Mouse (Mus musculus): ENCODE measurements around the gene Arsg. TPM values are rescaled to one million over a fixed set of nuclear protein-coding genes. Genes with fewer than 3 reads are reported as not detected.

The Arsg gene
- total RNA-seq, 2 experiments from 2014 or later = 10.4 to 11.2 TPM

DNA sequence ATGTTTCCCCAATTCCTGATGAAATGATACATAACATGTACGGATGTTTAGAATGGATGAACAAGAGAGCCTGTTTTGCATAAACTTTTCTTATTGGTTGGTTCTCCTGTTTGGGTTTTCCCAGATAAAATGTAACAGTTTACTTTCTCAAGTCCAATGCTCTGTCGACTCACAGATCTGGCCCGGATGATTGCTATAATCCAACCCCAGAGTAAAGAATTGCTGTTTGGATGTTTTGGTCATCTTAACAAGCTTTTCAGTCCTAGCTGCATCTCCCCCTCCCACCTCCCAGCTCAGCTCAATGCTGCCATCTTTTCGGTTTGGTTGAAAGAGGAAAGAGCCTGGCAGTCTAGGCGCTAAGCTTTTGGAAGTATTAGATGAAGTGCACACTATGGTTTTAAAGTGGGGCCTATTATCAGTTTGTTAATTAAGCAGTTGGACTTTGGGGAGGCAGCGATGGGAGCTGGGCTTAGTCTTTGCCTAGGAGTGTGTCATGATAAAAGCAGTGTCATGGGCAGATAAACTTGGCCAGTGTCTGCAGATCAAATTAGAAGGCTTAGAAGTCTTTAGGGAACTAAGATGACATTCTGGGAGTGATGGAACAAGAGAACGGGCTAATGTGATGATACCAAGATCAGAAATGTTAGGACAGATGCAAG, 139.8 kb downstream of the Arsg start:
- no peak for DNase-seq (ENCODE audit: low spot score in 2 of 2)

DNA sequence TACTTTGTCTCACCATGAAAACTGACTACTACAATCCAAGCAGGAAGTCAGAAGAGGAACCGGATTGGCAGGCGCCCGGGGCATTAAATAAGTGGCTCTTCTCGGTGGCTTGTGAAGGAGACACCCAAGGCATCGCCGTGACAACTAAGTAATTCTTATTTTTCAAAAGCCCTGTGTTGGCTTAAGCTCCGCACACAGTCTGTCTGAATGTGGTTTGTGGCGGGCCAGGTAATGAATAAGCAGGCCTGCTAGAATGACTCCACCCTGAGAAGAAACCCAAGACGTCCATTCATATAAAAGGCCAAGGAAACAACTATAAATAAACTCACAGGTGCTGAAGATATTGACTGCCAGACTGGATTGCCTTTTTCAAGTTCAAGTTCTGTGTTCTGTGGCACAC, 142.1 kb downstream of the Arsg start:
- no peak for DNase-seq (ENCODE audit: low spot score in 2 of 2)

DNA sequence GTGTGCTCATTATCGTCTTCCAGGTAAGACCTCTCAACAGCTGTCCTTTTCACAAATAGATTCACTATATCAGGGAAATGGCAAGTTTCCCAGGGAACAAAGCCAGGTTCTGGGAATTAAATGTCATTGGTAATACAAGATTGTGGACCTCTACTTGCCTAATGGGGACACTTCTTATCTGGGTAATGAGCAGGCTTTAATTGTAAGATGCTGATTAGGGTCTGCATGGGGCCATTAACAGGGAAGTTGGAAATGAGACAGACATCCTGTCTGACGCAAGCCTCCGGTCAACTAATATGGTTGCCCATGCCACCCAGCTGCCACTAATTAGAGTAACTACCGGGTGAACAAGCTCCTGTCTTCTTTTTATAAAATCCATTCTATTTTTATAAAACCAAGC, 143.2 kb downstream of the Arsg start:
- DNase-seq (ENCODE audit: low spot score in 2 of 2) = no peak

DNA sequence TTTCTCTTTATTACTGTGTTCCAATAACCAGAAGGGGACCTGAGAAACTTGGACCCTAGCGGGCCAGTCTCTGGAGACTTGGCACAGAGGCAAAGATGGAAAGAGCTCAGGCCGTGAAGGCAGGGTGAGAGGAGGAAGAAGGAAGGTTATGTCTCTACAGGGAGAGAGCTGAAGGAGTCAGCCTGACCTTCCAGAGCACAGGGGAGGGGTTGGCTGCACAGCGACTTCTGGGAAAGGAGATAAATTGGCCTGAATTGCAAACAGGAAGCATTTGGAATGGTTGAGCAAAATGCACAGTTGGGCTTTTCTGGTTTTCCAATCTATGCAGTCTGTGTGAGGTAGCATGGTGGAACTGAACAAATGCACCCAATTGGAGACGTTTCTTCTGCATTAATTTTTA, 143.6 kb downstream of the Arsg start:
- no peak for DNase-seq (ENCODE audit: low spot score in 2 of 2)

DNA sequence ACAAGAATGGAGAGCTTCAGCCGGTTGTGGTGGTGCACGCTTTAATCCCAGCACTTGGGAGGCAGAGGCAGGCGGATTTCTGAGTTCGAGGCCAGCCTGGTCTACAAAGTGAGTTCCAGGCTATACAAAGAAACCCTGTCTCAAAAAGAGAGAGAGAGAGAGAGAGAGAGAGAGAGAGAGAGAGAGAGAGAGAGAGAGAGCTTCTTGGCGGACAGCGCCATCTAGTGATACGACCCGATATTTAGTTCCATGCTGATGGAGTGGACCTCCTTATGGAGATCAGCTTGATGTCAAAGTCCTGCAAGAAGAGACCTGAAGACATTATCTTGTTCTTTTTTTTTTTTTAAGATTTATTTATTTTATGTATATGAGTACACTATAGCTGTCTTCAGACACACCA, 145.9 kb downstream of the Arsg start:
- peak; percentile 22 to 28 for DNase-seq (ENCODE audit: low spot score in 2 of 2)

DNA sequence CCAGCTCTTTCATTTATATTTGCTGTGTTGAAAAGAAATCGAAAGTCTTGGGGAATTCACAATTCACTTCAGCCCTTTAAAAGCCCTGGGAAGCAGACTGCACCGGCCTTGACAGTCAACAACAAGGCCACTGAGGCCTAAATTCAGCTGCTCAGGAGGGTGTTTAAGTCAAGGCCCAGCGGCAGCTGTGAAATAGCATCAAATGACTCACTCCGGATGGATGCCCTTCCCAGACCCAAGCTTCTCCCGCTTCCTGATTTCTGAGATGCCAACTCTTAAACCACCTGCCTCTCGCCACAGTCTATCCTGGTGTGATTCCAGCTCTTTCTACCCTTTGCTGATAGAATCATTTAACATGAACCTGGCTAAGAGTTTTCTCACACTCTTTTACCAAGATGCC, 147.2 kb downstream of the Arsg start:
- DNase-seq (ENCODE audit: low spot score in 2 of 2) = no peak

DNA sequence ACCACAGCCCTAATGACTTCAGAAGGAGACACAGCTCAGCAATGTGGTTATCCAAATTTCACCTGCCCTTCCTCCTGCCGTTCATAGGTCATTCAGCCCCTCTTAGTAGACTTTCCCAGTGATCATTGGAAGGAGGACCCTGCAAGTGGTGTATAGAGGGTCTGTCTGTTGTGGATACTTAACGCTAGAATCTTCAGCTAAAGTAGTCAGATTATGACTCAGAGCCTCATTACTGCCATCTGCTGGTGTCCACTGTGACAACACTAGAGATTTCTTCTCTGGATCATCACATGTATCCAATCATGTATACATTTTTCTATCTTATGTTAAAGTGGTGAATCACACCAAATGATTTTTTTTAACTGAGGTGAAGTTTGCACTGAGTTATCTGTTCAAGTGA, 148.0 kb downstream of the Arsg start:
- DNase-seq (ENCODE audit: low spot score in 2 of 2) = peak; percentile 34 to 65

DNA sequence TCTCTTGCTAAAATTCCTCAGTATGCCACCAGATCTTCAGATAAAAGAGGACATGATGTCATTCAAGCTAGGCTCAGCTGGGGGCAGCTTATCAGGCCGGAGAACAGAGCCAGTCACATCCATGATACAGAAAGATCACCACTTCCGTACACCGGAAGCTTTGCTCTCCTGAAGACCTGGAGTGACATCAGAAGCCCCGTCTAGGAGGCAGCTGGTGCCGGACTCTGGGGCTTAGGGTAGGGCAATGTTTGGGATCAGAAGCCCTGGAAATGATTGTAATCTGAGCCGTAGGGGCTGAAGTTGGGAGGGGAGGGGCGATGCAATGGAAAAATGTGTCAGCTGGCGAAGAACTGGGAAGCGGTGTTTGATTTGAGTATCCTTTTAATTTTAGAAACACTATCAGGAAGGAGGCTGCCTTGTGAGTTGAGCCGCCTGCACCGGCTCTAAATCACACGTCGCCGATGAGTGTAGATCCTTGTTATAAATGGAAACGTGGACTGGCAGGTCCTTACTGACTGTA, 149.4 kb downstream of the Arsg start:
- DNase-seq (ENCODE audit: low spot score in 2 of 2) = no peak

Small RNA genes lying within 50 kb of the gene (microRNA-seq; reads per million reads assigned to microRNA genes)
- gene Gm25540 = 0 reads per million in 2 experiments

Other genes starting within 250 kb of the Arsg start
- gene Rgs9, start 175.2 kb upstream of the Arsg start, total RNA-seq (2021) = 10 to 100 TPM; 13.9 to 14.6 TPM
- gene Gna13, start 110.5 kb upstream of the Arsg start, total RNA-seq (2021) = 10 to 100 TPM; 57.0 to 60.3 TPM
- not detected for gene 9930022D16Rik, start 59.5 kb upstream of the Arsg start, total RNA-seq (2021)
- gene Amz2, start 47.4 kb upstream of the Arsg start, total RNA-seq (2021) = 10 to 100 TPM; 70.6 to 75.2 TPM
- gene Slc16a6, start 224 bp downstream of the Arsg start, total RNA-seq (2021) = 10 to 100 TPM in 1 of 2 experiments, 1 to 10 TPM in 1; 9.6 to 12.1 TPM
- 10 to 100 TPM; 23.1 to 25.6 TPM for gene Wipi1, start 138.6 kb downstream of the Arsg start, total RNA-seq (2021)
- 100 to 1,000 TPM; 463 to 484 TPM for gene Prkar1a, start 176.0 kb downstream of the Arsg start, total RNA-seq (2021)
- 10 to 100 TPM; 18.7 to 21.0 TPM for gene Fam20a, start 248.9 kb downstream of the Arsg start, total RNA-seq (2021)